Mouse (Mus musculus): ENCODE data around the gene Lcor. TPM values are rescaled to one million over a fixed set of nuclear protein-coding genes. Genes with fewer than 3 reads are reported as not detected.

Lcor gene
- polyA plus RNA-seq, 1 experiment from 2014 or later = 7.9 TPM

DNA sequence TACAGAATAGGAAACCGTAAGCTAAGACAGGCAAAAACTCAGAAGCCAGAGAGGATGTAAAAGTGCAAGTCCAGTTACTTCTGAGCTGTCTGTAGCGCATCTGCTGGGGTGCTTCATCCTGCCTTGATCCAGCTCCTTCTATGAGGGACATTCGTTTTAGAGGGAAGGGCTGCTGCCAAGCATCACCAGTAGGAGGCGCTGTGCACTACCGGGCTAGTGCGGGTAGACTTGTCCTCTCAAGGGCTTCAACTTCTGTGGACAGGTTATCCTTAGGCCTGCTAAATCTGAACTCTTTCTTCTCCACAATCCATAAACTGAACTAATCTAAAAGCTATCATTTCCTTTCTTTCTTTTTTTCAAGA lies 39.8 kb upstream of the Lcor start:
- H3K27me3 ChIP-seq (ENCODE audit: insufficient read depth, low read length) = no peaks in the 10 kb centered on the region
- peak overlapping the region; percentile 50; the same call in 1 of the 2 replicates for H3K27ac ChIP-seq (ENCODE audit: low read depth)
- 6% methylated on average over 6 of the region's 6 CpGs for WGBS (ENCODE audit: insufficient replicate concordance)
- peak overlapping the region; percentile 71 for H3K4me2 ChIP-seq (ENCODE audit: low read depth, low read length)
- peak overlapping the region; percentile 49 for H3K9ac ChIP-seq (replicated peaks)
- H3K36me3 ChIP-seq (replicated peaks; ENCODE audit: insufficient read depth, low read length) = no peaks in the 10 kb centered on the region
- DNase-seq (peak; percentile 89), ATAC-seq (peak; percentile 75)
- TF ChIP-seq EP300 (IDR thresholded peaks at IDR 0.05; ENCODE audit: low read depth) (no peak), CTCF (IDR thresholded peaks at IDR 0.05; ENCODE audit: low read depth) (peak; percentile 97)
- H3K4me3 ChIP-seq (ENCODE audit: low read depth, low read length) = peak overlapping the region; percentile 50
- no peaks in the 10 kb centered on the region for H3K9me3 ChIP-seq (ENCODE audit: low read length)
- peaks cover 25% of the 10 kb centered on the region for H3K4me1 ChIP-seq (ENCODE audit: insufficient read depth)

DNA sequence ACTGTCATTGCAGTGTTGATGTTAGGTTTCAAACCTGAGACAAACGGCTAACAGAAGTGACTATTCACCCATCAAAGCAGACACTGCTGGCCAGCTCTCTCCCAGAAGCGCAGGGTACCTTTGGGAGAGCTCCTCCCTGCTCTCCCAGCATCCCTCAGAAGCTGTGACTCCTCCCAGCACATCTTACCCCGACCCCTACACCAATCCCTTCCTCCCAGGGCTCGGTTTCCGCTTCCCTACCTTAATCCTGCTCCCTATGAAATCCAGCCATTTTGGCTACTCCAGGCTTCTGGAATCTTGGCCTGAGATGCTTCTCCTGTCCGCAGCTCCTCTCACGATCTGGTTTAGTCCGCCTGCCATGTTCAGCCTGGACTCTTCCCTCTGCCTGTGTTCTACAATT lies 37.9 kb upstream of the Lcor start:
- ATAC-seq (no peak), DNase-seq (no peak)
- Histone ChIP-seq H3K9ac (replicated peaks) (no peak overlapping the region), H3K36me3 (replicated peaks; ENCODE audit: insufficient read depth, low read length) (no peaks in the 10 kb centered on the region), H3K27me3 (ENCODE audit: insufficient read depth, low read length) (no peaks in the 10 kb centered on the region), H3K4me2 (ENCODE audit: low read depth, low read length) (no peak overlapping the region), H3K4me1 (ENCODE audit: insufficient read depth) (peaks cover 26% of the 10 kb centered on the region), H3K9me3 (ENCODE audit: low read length) (no peaks in the 10 kb centered on the region), H3K27ac (ENCODE audit: low read depth) (no peak overlapping the region), H3K4me3 (ENCODE audit: low read depth, low read length) (no peak overlapping the region)
- TF ChIP-seq CTCF (IDR thresholded peaks at IDR 0.05; ENCODE audit: low read depth) (no peak), EP300 (IDR thresholded peaks at IDR 0.05; ENCODE audit: low read depth) (no peak)
- 67% methylated on average over 8 of the region's 8 CpGs for WGBS (ENCODE audit: insufficient replicate concordance)

DNA sequence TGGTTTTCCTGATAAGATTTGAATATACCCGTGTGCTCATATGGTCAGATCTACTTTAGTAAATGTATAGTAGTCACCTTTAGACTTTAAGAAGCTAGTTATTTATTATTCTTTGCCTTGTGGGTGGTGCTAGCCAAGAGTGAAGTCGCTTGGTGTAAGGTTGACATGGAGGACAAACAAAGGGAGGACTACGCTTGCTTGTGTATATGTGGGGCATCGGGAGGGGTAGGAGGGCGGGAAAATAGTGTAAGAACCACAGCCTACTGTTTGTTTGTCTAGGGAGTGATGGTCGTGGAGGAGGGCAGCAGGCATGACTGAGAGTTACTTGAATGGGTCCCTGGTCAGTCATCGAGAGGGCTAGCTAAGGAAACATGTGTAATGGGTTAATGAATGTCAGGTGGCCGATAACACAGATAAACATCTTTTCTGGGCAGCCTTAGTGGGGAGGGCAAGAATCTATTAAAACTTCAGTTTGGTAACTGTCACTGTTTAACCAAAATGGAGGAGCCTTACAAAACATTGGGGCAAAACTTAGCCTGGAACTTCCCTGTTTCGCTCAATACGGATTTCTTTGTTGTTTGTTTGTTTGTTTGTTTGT lies 37.3 kb upstream of the Lcor start:
- Histone ChIP-seq H3K27ac (ENCODE audit: low read depth) (peak overlapping the region; percentile 69), H3K9ac (replicated peaks) (no peak overlapping the region), H3K4me2 (ENCODE audit: low read depth, low read length) (peak overlapping the region; percentile 11), H3K9me3 (ENCODE audit: low read length) (no peaks in the 10 kb centered on the region), H3K4me1 (ENCODE audit: insufficient read depth) (peaks cover 26% of the 10 kb centered on the region), H3K27me3 (ENCODE audit: insufficient read depth, low read length) (no peaks in the 10 kb centered on the region), H3K36me3 (replicated peaks; ENCODE audit: insufficient read depth, low read length) (no peaks in the 10 kb centered on the region), H3K4me3 (ENCODE audit: low read depth, low read length) (no peak overlapping the region)
- 37% methylated on average over 10 of the region's 10 CpGs for WGBS (ENCODE audit: insufficient replicate concordance)
- TF ChIP-seq EP300 (IDR thresholded peaks at IDR 0.05; ENCODE audit: low read depth) = no peak
- TF ChIP-seq CTCF (IDR thresholded peaks at IDR 0.05; ENCODE audit: low read depth) = no peak
- no peak for ATAC-seq
- no peak for DNase-seq

DNA sequence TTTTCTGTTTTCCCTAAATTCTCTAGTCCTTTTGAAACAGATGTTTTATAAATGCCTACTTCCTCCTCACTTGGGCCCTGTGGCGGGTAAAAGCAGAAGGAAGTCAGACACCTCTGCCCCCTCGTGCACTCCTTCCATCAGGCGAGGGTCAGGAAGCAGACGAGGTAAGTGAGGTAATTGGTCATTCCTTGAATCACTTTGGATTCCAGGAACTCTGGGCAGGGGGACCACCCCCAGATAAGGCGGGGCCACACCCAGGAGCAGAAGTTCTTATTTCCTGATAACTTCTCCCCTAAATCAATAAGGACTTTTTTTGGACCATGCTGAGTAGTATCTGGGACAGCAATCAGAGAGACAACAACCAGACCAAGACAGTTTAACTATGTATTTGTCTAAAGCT lies 36.7 kb upstream of the Lcor start:
- H3K9me3 ChIP-seq (ENCODE audit: low read length) = no peaks in the 10 kb centered on the region
- no peaks in the 10 kb centered on the region for H3K27me3 ChIP-seq (ENCODE audit: insufficient read depth, low read length)
- no peaks in the 10 kb centered on the region for H3K36me3 ChIP-seq (replicated peaks; ENCODE audit: insufficient read depth, low read length)
- no peak overlapping the region for H3K4me3 ChIP-seq (ENCODE audit: low read depth, low read length)
- no peak overlapping the region for H3K9ac ChIP-seq (replicated peaks)
- TF ChIP-seq CTCF (IDR thresholded peaks at IDR 0.05; ENCODE audit: low read depth) (no peak), EP300 (IDR thresholded peaks at IDR 0.05; ENCODE audit: low read depth) (no peak)
- H3K27ac ChIP-seq (ENCODE audit: low read depth) = peak overlapping the region; percentile 69
- peak overlapping the region; percentile 11 for H3K4me2 ChIP-seq (ENCODE audit: low read depth, low read length)
- DNase-seq (no peak), ATAC-seq (peak; percentile 36)
- WGBS (ENCODE audit: insufficient replicate concordance) = 18% methylated on average over 5 of the region's 5 CpGs
- peaks cover 26% of the 10 kb centered on the region for H3K4me1 ChIP-seq (ENCODE audit: insufficient read depth)

DNA sequence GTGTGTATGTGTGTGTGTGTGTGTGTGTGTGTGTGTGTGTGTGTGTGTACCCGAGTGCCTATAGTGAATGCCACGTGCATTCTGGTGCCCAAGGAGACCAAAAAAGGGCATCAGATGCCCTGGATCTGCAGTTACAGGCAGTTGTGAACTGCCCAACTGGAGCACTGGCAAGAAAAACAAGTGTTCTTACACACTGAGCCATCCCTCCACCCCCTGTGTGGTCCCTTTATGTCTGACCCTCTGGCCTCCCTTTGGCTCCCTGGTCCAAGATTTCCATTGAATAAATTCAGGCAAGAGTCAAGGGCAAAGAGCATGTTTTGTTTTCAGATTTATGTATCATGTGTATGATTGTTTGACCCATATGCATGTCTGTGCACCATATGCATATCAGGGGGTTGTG lies 35.3 kb upstream of the Lcor start:
- no peak overlapping the region for H3K4me2 ChIP-seq (ENCODE audit: low read depth, low read length)
- H3K36me3 ChIP-seq (replicated peaks; ENCODE audit: insufficient read depth, low read length) = no peaks in the 10 kb centered on the region
- TF ChIP-seq EP300 (IDR thresholded peaks at IDR 0.05; ENCODE audit: low read depth) = no peak
- TF ChIP-seq CTCF (IDR thresholded peaks at IDR 0.05; ENCODE audit: low read depth) = no peak
- H3K9ac ChIP-seq (replicated peaks) = no peak overlapping the region
- DNase-seq (no peak), ATAC-seq (no peak)
- no peak overlapping the region for H3K4me3 ChIP-seq (ENCODE audit: low read depth, low read length)
- no peak overlapping the region for H3K27ac ChIP-seq (ENCODE audit: low read depth)
- no peaks in the 10 kb centered on the region for H3K27me3 ChIP-seq (ENCODE audit: insufficient read depth, low read length)
- 78% methylated on average over 2 of the region's 2 CpGs for WGBS (ENCODE audit: insufficient replicate concordance)
- H3K4me1 ChIP-seq (ENCODE audit: insufficient read depth) = peaks cover 24% of the 10 kb centered on the region
- H3K9me3 ChIP-seq (ENCODE audit: low read length) = no peaks in the 10 kb centered on the region

DNA sequence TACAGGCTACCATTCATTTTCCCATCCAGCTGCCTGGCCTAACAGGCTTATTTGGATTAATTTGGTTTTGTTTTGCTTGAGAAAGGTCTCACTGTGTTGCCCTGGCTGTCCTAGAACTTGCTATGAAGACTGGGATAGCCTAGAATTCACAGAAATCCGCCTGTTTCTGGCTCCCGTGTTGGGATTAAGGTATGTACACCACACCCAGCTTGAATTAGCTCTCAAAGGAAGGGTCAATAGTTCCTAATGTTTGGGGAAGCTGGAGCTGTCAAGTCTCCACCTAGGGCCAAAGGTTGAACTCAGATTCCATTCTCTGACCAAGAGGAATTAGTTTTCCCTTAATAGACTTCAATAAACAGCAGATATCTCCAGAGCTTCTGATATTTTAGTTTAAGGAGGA lies 34.7 kb upstream of the Lcor start:
- Histone ChIP-seq H3K27ac (ENCODE audit: low read depth) (no peak overlapping the region), H3K4me1 (ENCODE audit: insufficient read depth) (peaks cover 28% of the 10 kb centered on the region), H3K9ac (replicated peaks) (no peak overlapping the region), H3K4me3 (ENCODE audit: low read depth, low read length) (no peak overlapping the region), H3K36me3 (replicated peaks; ENCODE audit: insufficient read depth, low read length) (no peaks in the 10 kb centered on the region), H3K9me3 (ENCODE audit: low read length) (no peaks in the 10 kb centered on the region), H3K27me3 (ENCODE audit: insufficient read depth, low read length) (no peaks in the 10 kb centered on the region), H3K4me2 (ENCODE audit: low read depth, low read length) (no peak overlapping the region)
- TF ChIP-seq EP300 (IDR thresholded peaks at IDR 0.05; ENCODE audit: low read depth) (no peak), CTCF (IDR thresholded peaks at IDR 0.05; ENCODE audit: low read depth) (no peak)
- ATAC-seq (no peak), DNase-seq (no peak)
- WGBS (ENCODE audit: insufficient replicate concordance) = 65% methylated on average over 2 of the region's 2 CpGs

Data from liver, postnatal 0 days (tissue).